Mouse (Mus musculus): Measurements from ENCODE around the gene Gm17416. TPM values are rescaled to one million over a fixed set of nuclear protein-coding genes. Genes with fewer than 3 reads are reported as not detected.

The Gm17416 gene
- polyA plus RNA-seq, 1 experiment from 2014 or later: not detected

- Histone ChIP-seq H3K4me3 (ENCODE audit: low read length) (no peak overlapping the region), H3K9me3 (ENCODE audit: control insufficient read depth, low read length) (no peaks in the 10 kb centered on the region), H3K4me1 (replicated peaks; ENCODE audit: control insufficient read depth, insufficient read depth, low read length) (no peaks in the 10 kb centered on the region), H3K4me2 (ENCODE audit: low read depth, low read length) (no peak overlapping the region), H3K36me3 (ENCODE audit: control insufficient read depth, insufficient read depth, low read length) (no peaks in the 10 kb centered on the region), H3K27ac (ENCODE audit: low read length) (no peak overlapping the region), H3K9ac (ENCODE audit: low read length) (no peak overlapping the region), H3K27me3 (ENCODE audit: control insufficient read depth, insufficient read depth, low read depth, low read length) (no peaks in the 10 kb centered on the region)
- ATAC-seq (ENCODE audit: low read depth): no peak
- 55% methylated on average over 5 of the region's 5 CpGs for WGBS
These were observed 48.2 kb downstream of the Gm17416 start for GRCm38 (mm10) chr2:152617374-152617773.

Other genes with a start within 250 kb of the Gm17416 start
- gene Rbck1, start 236.7 kb upstream of the Gm17416 start, polyA plus RNA-seq (2015; fragmentation: Nextera tagmentation; extraction: Ambion mirVana): 88.1 and 92.0 TPM in 2 replicates
- gene Trib3, start 225.3 kb upstream of the Gm17416 start, polyA plus RNA-seq (2015; fragmentation: Nextera tagmentation; extraction: Ambion mirVana): 5.0 and 5.2 TPM in 2 replicates
- 0.40 and 0.62 TPM in 2 replicates for gene Nrsn2, start 192.7 kb upstream of the Gm17416 start, polyA plus RNA-seq (2015; fragmentation: Nextera tagmentation; extraction: Ambion mirVana)
- 7.4 and 8.1 TPM in 2 replicates for gene Sox12, start 171.3 kb upstream of the Gm17416 start, polyA plus RNA-seq (2015; fragmentation: Nextera tagmentation; extraction: Ambion mirVana)
- 22.2 and 25.9 TPM in 2 replicates for gene Zcchc3, start 154.3 kb upstream of the Gm17416 start, polyA plus RNA-seq (2015; fragmentation: Nextera tagmentation; extraction: Ambion mirVana)
- 8.5 and 10.5 TPM in 2 replicates for gene 6820408C15Rik, start 153.8 kb upstream of the Gm17416 start, polyA plus RNA-seq (2015; fragmentation: Nextera tagmentation; extraction: Ambion mirVana)
- not detected in 2 replicates for gene Defb23, start 104.7 kb upstream of the Gm17416 start, polyA plus RNA-seq (2015; fragmentation: Nextera tagmentation; extraction: Ambion mirVana)
- not detected in 2 replicates for gene Defb20, start 92.3 kb upstream of the Gm17416 start, polyA plus RNA-seq (2015; fragmentation: Nextera tagmentation; extraction: Ambion mirVana)
- gene Defb22, start 79.2 kb upstream of the Gm17416 start, polyA plus RNA-seq (2015; fragmentation: Nextera tagmentation; extraction: Ambion mirVana): not detected in 2 replicates
- not detected in 2 replicates for gene Defb26, start 57.6 kb upstream of the Gm17416 start, polyA plus RNA-seq (2015; fragmentation: Nextera tagmentation; extraction: Ambion mirVana)
- gene Defb28, start 51.1 kb upstream of the Gm17416 start, polyA plus RNA-seq (2015; fragmentation: Nextera tagmentation; extraction: Ambion mirVana): not detected in 2 replicates
- not detected in 2 replicates for gene Defb29, start 29.2 kb upstream of the Gm17416 start, polyA plus RNA-seq (2015; fragmentation: Nextera tagmentation; extraction: Ambion mirVana)
- not detected in 2 replicates for gene Defb21, start 3.4 kb downstream of the Gm17416 start, polyA plus RNA-seq (2015; fragmentation: Nextera tagmentation; extraction: Ambion mirVana)
- gene Defb19, start 11.0 kb downstream of the Gm17416 start, polyA plus RNA-seq (2015; fragmentation: Nextera tagmentation; extraction: Ambion mirVana): not detected in 2 replicates
- not detected in 2 replicates for gene Defb45, start 30.1 kb downstream of the Gm17416 start, polyA plus RNA-seq (2015; fragmentation: Nextera tagmentation; extraction: Ambion mirVana)
- not detected in 2 replicates for gene Defb36, start 35.0 kb downstream of the Gm17416 start, polyA plus RNA-seq (2015; fragmentation: Nextera tagmentation; extraction: Ambion mirVana)
- 1.2 and 3.7 TPM in 2 replicates for gene Defb25, start 53.7 kb downstream of the Gm17416 start, polyA plus RNA-seq (2015; fragmentation: Nextera tagmentation; extraction: Ambion mirVana)
- 8.4 and 8.6 TPM in 2 replicates for gene Rem1, start 57.6 kb downstream of the Gm17416 start, polyA plus RNA-seq (2015; fragmentation: Nextera tagmentation; extraction: Ambion mirVana)
- 96.3 and 98.8 TPM in 2 replicates for gene H13, start 100.1 kb downstream of the Gm17416 start, polyA plus RNA-seq (2015; fragmentation: Nextera tagmentation; extraction: Ambion mirVana)
- 26.1 and 27.4 TPM in 2 replicates for gene Mcts2, start 117.7 kb downstream of the Gm17416 start, polyA plus RNA-seq (2015; fragmentation: Nextera tagmentation; extraction: Ambion mirVana)
- gene Id1, start 166.9 kb downstream of the Gm17416 start, polyA plus RNA-seq (2015; fragmentation: Nextera tagmentation; extraction: Ambion mirVana): 186 and 189 TPM in 2 replicates
- gene Cox4i2, start 184.8 kb downstream of the Gm17416 start, polyA plus RNA-seq (2015; fragmentation: Nextera tagmentation; extraction: Ambion mirVana): 99.6 and 104 TPM in 2 replicates

All from lung, embryonic 16.5 days (tissue).